Mouse (Mus musculus) gonadal fat pad, adult 2 months (tissue): ENCODE results near the gene Phldb1. TPM values are rescaled to one million over a fixed set of nuclear protein-coding genes. Genes with fewer than 3 reads are reported as not detected.

ENCODE experiments used
- DNase-seq: peaks from one replicate; pipeline ENCODE4 v3.0.0-alpha.2; 2012; ENCODE audit warnings: low read depth
- polyA plus RNA-seq: library from polyadenylated mRNA; depleted of rRNA; stranded (reverse); fragments of >200 nt; gene quantifications from 2 replicates; pipeline ENCODE4 v1.2.3, GENCODE M21; 2012

Phldb1 gene
- polyA plus RNA-seq, 1 experiment, result 117 TPM

GRCm38 (mm10) chr9:44708925-44709324 is 26.1 kb downstream of the Phldb1 start:
- no peak for DNase-seq

- no peak for DNase-seq
Measured at GRCm38 (mm10) chr9:44708429-44708765, 26.6 kb downstream of the Phldb1 start.

- DNase-seq, result no peak
Measured at GRCm38 (mm10) chr9:44707749-44708428, 27.1 kb downstream of the Phldb1 start.

GRCm38 (mm10) chr9:44699730-44700129 is 35.3 kb downstream of the Phldb1 start:
- no peak for DNase-seq

GRCm38 (mm10) chr9:44699196-44699595 is 35.8 kb downstream of the Phldb1 start:
- DNase-seq, result no peak

GRCm38 (mm10) chr9:44697866-44698265 is 37.1 kb downstream of the Phldb1 start:
- no peak for DNase-seq

- DNase-seq, result no peak
Measured at GRCm38 (mm10) chr9:44693071-44693470, 41.9 kb downstream of the Phldb1 start.

- DNase-seq, result peak; percentile 86
Measured at GRCm38 (mm10) chr9:44691671-44692520, 43.1 kb downstream of the Phldb1 start.

GRCm38 (mm10) chr9:44690641-44691040 is 44.4 kb downstream of the Phldb1 start:
- no peak for DNase-seq

GRCm38 (mm10) chr9:44688013-44688412 is 47.0 kb downstream of the Phldb1 start:
- DNase-seq, result no peak

GRCm38 (mm10) chr9:44686638-44687037 is 48.4 kb downstream of the Phldb1 start:
- DNase-seq, result no peak

- DNase-seq, result no peak
Measured at GRCm38 (mm10) chr9:44685346-44686330, 49.4 kb downstream of the Phldb1 start.

- DNase-seq, result no peak
Measured at GRCm38 (mm10) chr9:44683046-44683445, 52.0 kb downstream of the Phldb1 start.

GRCm38 (mm10) chr9:44679565-44679964 is 55.4 kb downstream of the Phldb1 start:
- DNase-seq, result no peak

GRCm38 (mm10) chr9:44678288-44678871 is 56.6 kb downstream of the Phldb1 start:
- no peak for DNase-seq

- peak; percentile 70 for DNase-seq
Measured at GRCm38 (mm10) chr9:44673005-44673404, 62.0 kb downstream of the Phldb1 start, which contains the start of gene Treh. Gene Treh (plus strand): TSS chr9:44673233.

- DNase-seq, result no peak
Measured at GRCm38 (mm10) chr9:44672291-44672865, 62.6 kb downstream of the Phldb1 start.

- DNase-seq, result no peak
Measured at GRCm38 (mm10) chr9:44671416-44671815, 63.6 kb downstream of the Phldb1 start.

GRCm38 (mm10) chr9:44663706-44664105 is 71.3 kb downstream of the Phldb1 start:
- no peak for DNase-seq

- no peak for DNase-seq
Measured at GRCm38 (mm10) chr9:44655098-44656066, 79.6 kb downstream of the Phldb1 start.
